Mouse (Mus musculus) heart, adult 2 months (tissue): Measurements from ENCODE around the gene Parvb. TPM values are rescaled to one million over a fixed set of nuclear protein-coding genes. Genes with fewer than 3 reads are reported as not detected.

Source experiments
- DNase-seq, 2 experiments: peaks; one replicate each; pipeline ENCODE4 v3.0.0; 2021
- H3K27ac ChIP-seq: fragments of 200-600 bp; 2 replicates; pipeline ENCODE4 v1.8.1; 2022
- H3K27me3 ChIP-seq: fragments of 200-500 bp; 2 replicates; pipeline ENCODE4 v1.6.1; 2012; ENCODE audit warnings: mild to moderate bottlenecking, low read length, inconsistent platforms, mixed read lengths; ENCODE audit not compliant: control insufficient read depth, insufficient read depth
- H3K36me3 ChIP-seq: fragments of 200-500 bp; 2 replicates; pipeline ENCODE4 v1.6.1; 2012; ENCODE audit warnings: low read length, inconsistent platforms; ENCODE audit not compliant: control insufficient read depth, insufficient read depth
- H3K4me1 ChIP-seq: fragments of 200-500 bp; 2 replicates; pipeline ENCODE4 v1.6.1; 2011; ENCODE audit warnings: low read length; ENCODE audit not compliant: control insufficient read depth, insufficient read depth
- H3K4me3 ChIP-seq: fragments of 200-600 bp; 2 replicates; pipeline ENCODE4 v1.8.1; 2022
- H3K79me2 ChIP-seq: fragments of 200-500 bp; replicated peaks from 2 replicates; pipeline ENCODE4 v1.6.1; 2012; ENCODE audit warnings: mild to moderate bottlenecking, inconsistent platforms, low read length, moderate library complexity, mixed read lengths; ENCODE audit not compliant: control insufficient read depth, insufficient read depth
- H3K9ac ChIP-seq: fragments of 200-500 bp; 2 replicates; pipeline ENCODE4 v1.6.1; 2012; ENCODE audit warnings: low read depth, mild to moderate bottlenecking, control low read depth, inconsistent platforms, low read length, mixed read lengths
- CTCF ChIP-seq: fragments of 200-600 bp; IDR thresholded peaks from 2 replicates; pipeline ENCODE4 v1.8.1; 2022; ENCODE audit warnings: antibody characterized with exemption, mild to moderate bottlenecking, moderate library complexity
- EP300 ChIP-seq: fragments of 200-500 bp; IDR thresholded peaks from 2 replicates; pipeline ENCODE4 v1.6.1; 2011; ENCODE audit warnings: low read depth, low read length, control low read depth; ENCODE audit not compliant: insufficient read depth
- POLR2A ChIP-seq: fragments of 200-500 bp; IDR thresholded peaks from 2 replicates; pipeline ENCODE4 v1.6.1; 2011; ENCODE audit warnings: mild to moderate bottlenecking, low read depth, low read length, control low read depth; ENCODE audit not compliant: insufficient read depth
- WGBS: fragments of 180-500 bp; shearing (Covaris S2); methylation state at CpG from one replicate; pipeline ENCODE4 v1.1.7; 2018; 5-methylcytosine and 5-hydroxymethylcytosine counted together
- intact Hi-C: fragments of 180-260 bp; cut with DNase I; formaldehyde crosslinking; loops from one replicate; pipeline ENCODE4 v1.15.1; 2025
- polyA plus RNA-seq: library from polyadenylated mRNA; depleted of rRNA; stranded (reverse); fragments of >200 nt; gene quantifications from 2 replicates; pipeline ENCODE4 v1.2.3, GENCODE M21; 2012
- total RNA-seq, 2 experiments: library from RNA; stranded (reverse); gene quantifications; 2 replicates each; pipeline ENCODE4 v1.2.3; 2021

The Parvb gene
- total and polyA plus RNA-seq, 3 experiments: 58.5 to 116 (median 99.4) TPM

- peak overlapping the region; percentile 32; the same call in 1 of the 2 replicates for H3K27ac ChIP-seq
- intact Hi-C loops: no loop called here
- peaks cover 10% of the 10 kb centered on the region for H3K4me1 ChIP-seq
- no peak for TF ChIP-seq POLR2A
- TF ChIP-seq EP300: no peak
- TF ChIP-seq CTCF: no peak
- no peak overlapping the region for H3K4me3 ChIP-seq
- DNase-seq: no peak
- H3K27me3 ChIP-seq: no peaks in the 10 kb centered on the region
- WGBS: 17% methylated on average over 7 of the region's 7 CpGs
- peaks cover 4% of the 10 kb centered on the region for H3K79me2 ChIP-seq
- peaks cover 2% of the 10 kb centered on the region for H3K36me3 ChIP-seq
- peak overlapping the region; percentile 3; the same call in 1 of the 2 replicates for H3K9ac ChIP-seq
Measured at GRCm38 (mm10) chr15:84245104-84245503, 13.3 kb downstream of the Parvb start.

- Histone ChIP-seq H3K79me2 (peaks cover 4% of the 10 kb centered on the region), H3K4me3 (no peak overlapping the region), H3K27me3 (no peaks in the 10 kb centered on the region), H3K27ac (no peak overlapping the region), H3K9ac (no peak overlapping the region), H3K4me1 (peaks cover 11% of the 10 kb centered on the region), H3K36me3 (peaks cover 2% of the 10 kb centered on the region)
- intact Hi-C loops: no loop called here
- DNase-seq: no peak
- TF ChIP-seq CTCF (no peak), POLR2A (no peak), EP300 (no peak)
- WGBS: 89% methylated on average over 6 of the region's 6 CpGs
Measured at GRCm38 (mm10) chr15:84246195-84246594, 14.4 kb downstream of the Parvb start.

DNA sequence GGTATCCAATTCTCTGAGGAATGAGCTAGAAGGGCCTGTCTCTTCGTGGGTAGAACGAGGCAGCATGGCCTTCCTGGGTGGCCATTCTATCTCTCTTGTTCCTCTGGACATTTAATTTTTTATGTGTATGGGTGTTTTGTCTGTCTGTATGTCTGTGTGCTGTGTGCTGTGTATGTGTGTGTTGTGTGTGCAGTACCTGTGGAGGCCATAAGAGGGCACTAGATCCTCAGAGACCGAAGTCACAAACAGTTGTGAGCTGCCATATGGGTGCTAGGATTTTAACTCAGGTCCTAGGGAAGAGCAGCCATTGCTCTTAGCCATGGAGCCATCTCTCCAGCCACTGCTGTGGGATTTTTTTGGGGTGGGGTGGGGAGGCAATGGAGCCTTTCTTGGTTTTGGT is 15.5 kb downstream of the Parvb start:
- DNase-seq: no peak
- WGBS: 96% methylated on average over 3 of the region's 3 CpGs
- Histone ChIP-seq H3K79me2 (peaks cover 4% of the 10 kb centered on the region), H3K27me3 (no peaks in the 10 kb centered on the region), H3K9ac (no peak overlapping the region), H3K36me3 (peaks cover 2% of the 10 kb centered on the region), H3K27ac (no peak overlapping the region), H3K4me3 (no peak overlapping the region), H3K4me1 (peaks cover 16% of the 10 kb centered on the region)
- TF ChIP-seq POLR2A: no peak
- TF ChIP-seq CTCF: peak; percentile 41
- TF ChIP-seq EP300: no peak
- intact Hi-C loops: no loop called here

- Histone ChIP-seq H3K4me1 (peaks cover 22% of the 10 kb centered on the region), H3K9ac (peak overlapping the region; percentile 26; the same call in 1 of the 2 replicates), H3K79me2 (peaks cover 2% of the 10 kb centered on the region), H3K36me3 (no peaks in the 10 kb centered on the region), H3K4me3 (no peak overlapping the region), H3K27ac (peak overlapping the region; percentile 91), H3K27me3 (no peaks in the 10 kb centered on the region)
- WGBS: 28% methylated on average over 13 of the region's 13 CpGs
- 0 out of 2 replicates have a peak, but pooled peaks have one; percentile 26 for TF ChIP-seq EP300
- no peak for TF ChIP-seq CTCF
- no peak for TF ChIP-seq POLR2A
- intact Hi-C loops: loop anchor here (2.0 to 5.0 kb wide), 2 partner anchors 20 to 119 kb away; no protein-coding TSS in a partner anchor
- DNase-seq: peak; percentile 66 to 82
Measured at GRCm38 (mm10) chr15:84251227-84251626, 19.4 kb downstream of the Parvb start.

GRCm38 (mm10) chr15:84252645-84253044 is 20.8 kb downstream of the Parvb start:
- Histone ChIP-seq H3K79me2 (no peaks in the 10 kb centered on the region; the same call in 1 of the 2 replicates), H3K36me3 (no peaks in the 10 kb centered on the region)
- intact Hi-C loops: loop anchor here (5.0 kb wide), 1 partner anchor 120 kb away; no protein-coding TSS in a partner anchor

GRCm38 (mm10) chr15:84253757-84254156 is 21.9 kb downstream of the Parvb start:
- no peaks in the 10 kb centered on the region for H3K27me3 ChIP-seq
- H3K36me3 ChIP-seq: no peaks in the 10 kb centered on the region
- H3K9ac ChIP-seq: peak overlapping the region; percentile 22; the same call in 1 of the 2 replicates
- peaks cover 36% of the 10 kb centered on the region for H3K4me1 ChIP-seq
- H3K27ac ChIP-seq: peak overlapping the region; percentile 91
- peak in 1 of 2 experiments; percentile 71 for DNase-seq
- WGBS: 22% methylated on average over 11 of the region's 11 CpGs
- no peaks in the 10 kb centered on the region; the same call in 1 of the 2 replicates for H3K79me2 ChIP-seq
- TF ChIP-seq EP300 (no peak; the same call in 1 of the 2 replicates), POLR2A (peak; percentile 27; the same call in 1 of the 2 replicates)
- intact Hi-C loops: loop anchor here (5.0 kb wide), 1 partner anchor 121 kb away; no protein-coding TSS in a partner anchor
- H3K4me3 ChIP-seq: no peak overlapping the region

More at GRCm38 (mm10) chr15:84252645-84253044, 20.8 kb downstream of the Parvb start:
- TF ChIP-seq CTCF (no peak), EP300 (no peak), POLR2A (no peak)
- Histone ChIP-seq H3K9ac (no peak overlapping the region), H3K27me3 (no peaks in the 10 kb centered on the region), H3K27ac (peak overlapping the region; percentile 91), H3K4me3 (no peak overlapping the region), H3K4me1 (peaks cover 31% of the 10 kb centered on the region)
- DNase-seq: no peak
- WGBS: 86% methylated on average over 7 of the region's 7 CpGs
